Mouse (Mus musculus) WW6 (cell line): ENCODE results near the gene Pcnx2.

ENCODE experiments used
- DNase-seq: peaks from one replicate; pipeline ENCODE4 v3.0.0-alpha.2; 2013; ENCODE audit warnings: low read depth, low spot score

Gene Pcnx2

DNA sequence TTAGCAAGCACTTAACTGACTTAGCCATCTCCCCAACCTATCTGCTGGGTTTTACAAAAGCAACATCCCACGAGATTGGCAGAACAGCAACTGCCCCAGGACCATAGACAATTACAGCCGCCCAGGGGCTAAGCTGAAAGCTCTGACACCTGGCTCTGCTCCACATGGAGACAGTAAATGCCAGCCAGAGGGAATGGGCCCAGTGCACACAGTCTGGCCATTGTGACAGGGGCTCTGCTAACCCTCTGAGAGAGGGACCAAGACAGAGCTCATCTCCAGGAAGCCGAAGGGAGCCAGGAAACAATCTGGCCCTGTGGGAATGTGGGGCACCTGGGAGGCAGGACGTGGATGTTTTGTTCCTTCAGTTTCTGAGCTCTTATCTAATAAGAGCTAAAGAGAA lies 181.9 kb downstream of the Pcnx2 start:
- no peak for DNase-seq

DNA sequence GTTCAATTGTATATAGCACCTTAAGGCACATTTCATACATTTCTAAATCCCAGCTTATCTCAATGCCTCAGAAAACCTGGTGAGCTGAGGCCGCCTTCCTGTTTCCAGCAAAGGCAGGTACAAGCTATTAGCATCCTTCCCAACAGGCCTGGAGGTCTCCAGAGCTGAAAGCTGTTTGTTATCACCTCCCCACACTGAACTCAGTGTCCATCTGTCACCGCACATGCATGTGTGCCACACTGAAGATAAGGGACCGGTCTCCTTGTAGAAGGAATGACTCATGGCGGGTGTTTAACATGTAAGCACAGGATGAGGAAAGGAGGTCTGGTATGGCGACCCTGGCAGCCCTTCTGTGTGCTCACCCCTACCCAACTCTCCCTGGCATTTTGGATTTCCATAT lies 186.6 kb downstream of the Pcnx2 start:
- no peak for DNase-seq

DNA sequence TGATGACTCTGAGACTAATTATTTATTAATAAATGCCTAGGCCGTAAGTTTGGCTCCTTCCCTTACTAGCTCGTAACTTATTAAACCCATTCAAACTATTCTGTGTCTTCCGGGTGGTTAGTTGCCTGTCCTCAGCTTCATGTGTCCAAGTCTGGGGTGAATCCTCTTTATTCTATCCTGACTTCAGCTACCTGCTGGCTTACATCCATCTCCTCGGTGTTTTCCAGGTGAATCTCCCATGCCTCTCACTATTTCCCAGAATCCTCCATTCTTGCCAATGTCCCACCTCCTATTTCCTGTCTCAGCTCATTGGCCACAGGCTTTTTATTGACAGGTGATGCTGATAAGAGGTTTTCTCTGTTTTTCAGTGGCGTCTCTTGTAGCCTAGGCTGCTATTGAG lies 188.9 kb downstream of the Pcnx2 start:
- no peak for DNase-seq

DNA sequence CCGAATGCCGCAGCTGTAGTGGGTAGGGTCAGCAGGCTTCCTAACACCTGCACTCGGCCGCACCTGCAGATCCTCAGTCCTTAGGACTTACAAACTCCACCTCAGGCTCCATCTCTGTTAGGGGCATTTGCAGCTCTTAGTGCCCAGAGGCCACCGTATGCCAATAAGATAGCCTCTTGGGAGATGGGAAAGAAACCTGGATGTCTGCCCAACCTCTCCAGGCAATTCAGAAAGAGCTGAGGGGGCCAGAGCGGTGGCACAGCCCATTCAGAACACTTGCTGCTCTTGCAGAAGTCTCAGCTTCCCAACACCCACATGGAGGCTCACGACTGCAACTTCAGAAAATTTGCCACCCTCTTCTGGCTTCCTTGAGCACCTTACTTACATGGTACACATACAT lies 192.3 kb downstream of the Pcnx2 start:
- DNase-seq, result no peak

DNA sequence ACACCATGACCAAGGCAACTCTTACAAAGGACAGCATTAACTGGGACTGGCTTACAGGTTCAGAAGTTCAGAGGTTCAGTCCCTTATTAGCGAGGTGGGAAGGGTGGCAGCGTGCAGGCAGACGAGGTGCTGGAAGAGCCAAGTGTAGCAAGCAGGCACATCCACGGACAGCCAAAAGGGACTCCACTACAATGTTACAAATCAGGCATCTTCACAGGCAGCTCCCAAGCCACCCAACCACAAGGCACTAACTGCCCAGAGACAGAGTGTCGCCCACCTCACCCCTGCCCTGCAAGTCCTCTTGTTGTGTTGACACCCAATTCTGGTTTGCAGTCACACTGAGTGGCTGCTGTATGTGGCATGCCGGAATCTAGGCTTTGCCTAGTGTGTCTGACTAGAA lies 193.7 kb downstream of the Pcnx2 start:
- DNase-seq, result no peak

DNA sequence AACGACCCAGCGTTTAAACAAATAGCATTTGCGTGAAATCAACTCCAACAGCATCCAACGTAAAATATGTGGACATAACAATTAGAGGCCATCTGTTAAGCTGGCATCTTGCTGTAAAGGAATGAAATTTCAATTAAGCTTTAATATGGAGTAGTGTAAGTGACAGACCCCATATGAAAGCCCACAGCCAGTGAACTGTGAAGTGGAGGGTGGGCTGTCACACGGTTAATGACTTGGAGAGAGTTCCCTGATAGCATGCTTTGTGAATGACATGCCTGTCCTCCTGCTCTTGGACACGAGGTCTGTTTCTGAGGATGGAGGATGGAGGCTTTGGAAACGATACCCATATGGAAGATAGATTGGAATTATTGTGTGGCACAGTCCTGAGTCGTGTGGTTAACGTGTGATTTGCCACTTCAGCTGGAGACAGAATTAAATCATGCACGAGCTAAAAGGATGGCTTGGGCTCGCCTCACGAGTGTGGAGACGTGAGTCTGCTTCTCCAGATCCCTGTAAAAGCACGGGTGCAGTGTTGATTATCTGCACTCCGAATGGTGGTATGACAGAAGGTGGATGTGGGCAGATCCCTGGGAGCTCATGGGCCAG lies 195.1 kb downstream of the Pcnx2 start:
- no peak for DNase-seq
